Mouse (Mus musculus) forebrain, embryonic 10.5 days (tissue): ENCODE results near the gene Idi1. TPM values are rescaled to one million over a fixed set of nuclear protein-coding genes. Genes with fewer than 3 reads are reported as not detected.
A peak's percentile ranks its signal among the peaks of the same experiment; 100 is the strongest.
"Not testable (repeated sequence)": the region's sequence is repeated elsewhere in the genome, so short reads cannot be mapped to it uniquely, and the experiment has no call there.

Experiments
- DNase-seq: peaks from one replicate; pipeline ENCODE4 v3.0.0-alpha.2; 2017; ENCODE audit warnings: low spot score; ENCODE audit errors: extremely low spot score
- H3K27ac ChIP-seq: fragments of 300-500 bp; sonication (generic); 2 replicates; pipeline ENCODE4 v1.5.1; 2016; ENCODE audit warnings: mild to moderate bottlenecking
- H3K27me3 ChIP-seq: fragments of 300-500 bp; sonication (generic); 2 replicates; pipeline ENCODE4 v1.6.1; 2016; ENCODE audit warnings: mild to moderate bottlenecking; ENCODE audit not compliant: poor library complexity, severe bottlenecking
- H3K36me3 ChIP-seq: fragments of 300-500 bp; sonication (generic); replicated peaks from 2 replicates; pipeline ENCODE4 v1.6.1; 2016; ENCODE audit warnings: mild to moderate bottlenecking, moderate library complexity
- H3K4me1 ChIP-seq: fragments of 300-500 bp; sonication (generic); 2 replicates; pipeline ENCODE4 v1.6.1; 2016
- H3K4me3 ChIP-seq: fragments of 300-500 bp; sonication (generic); 2 replicates; pipeline ENCODE4 v1.5.1; 2016; ENCODE audit warnings: mild to moderate bottlenecking, moderate library complexity
- H3K9me3 ChIP-seq: fragments of 300-500 bp; sonication (generic); 2 replicates; pipeline ENCODE4 v1.6.1; 2016; ENCODE audit warnings: mild to moderate bottlenecking, moderate library complexity
- WGBS: fragments of 180-500 bp; shearing (Covaris S2); methylation state at CpG from one replicate; pipeline ENCODE4 v1.1.7; 2016; 5-methylcytosine and 5-hydroxymethylcytosine counted together
- polyA plus RNA-seq: library from polyadenylated mRNA; unstranded; fragments of >200 nt; fragmentation: Nextera tagmentation; extraction: Ambion mirVana; gene quantifications from 2 replicates; pipeline ENCODE4 v1.2.1, GENCODE M21; 2016

Idi1 gene
- polyA plus RNA-seq, 1 experiment from 2014 or later, result 182 TPM

DNA sequence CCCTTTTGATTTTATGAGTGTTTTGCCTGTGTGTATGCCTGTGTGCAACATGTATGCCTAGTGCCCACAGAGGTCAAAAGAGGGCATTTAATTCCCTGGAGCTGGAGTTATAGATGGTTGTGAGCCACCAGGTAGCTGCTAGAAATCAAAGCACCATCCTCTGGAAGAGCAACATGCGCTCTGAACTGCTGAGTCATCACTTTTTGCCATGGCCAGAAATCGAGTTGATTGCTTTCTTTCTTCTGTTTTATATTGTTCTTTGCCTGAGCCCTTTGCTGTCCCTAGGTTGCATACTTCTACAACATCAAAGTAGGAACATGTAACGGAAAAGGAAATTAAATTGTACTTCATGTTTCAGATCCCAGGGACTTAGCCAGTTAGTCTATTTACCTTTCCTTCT, 20.3 kb upstream of the Idi1 start:
- no peak for DNase-seq
- WGBS, result 86% methylated on average over 3 of the region's 3 CpGs

DNA sequence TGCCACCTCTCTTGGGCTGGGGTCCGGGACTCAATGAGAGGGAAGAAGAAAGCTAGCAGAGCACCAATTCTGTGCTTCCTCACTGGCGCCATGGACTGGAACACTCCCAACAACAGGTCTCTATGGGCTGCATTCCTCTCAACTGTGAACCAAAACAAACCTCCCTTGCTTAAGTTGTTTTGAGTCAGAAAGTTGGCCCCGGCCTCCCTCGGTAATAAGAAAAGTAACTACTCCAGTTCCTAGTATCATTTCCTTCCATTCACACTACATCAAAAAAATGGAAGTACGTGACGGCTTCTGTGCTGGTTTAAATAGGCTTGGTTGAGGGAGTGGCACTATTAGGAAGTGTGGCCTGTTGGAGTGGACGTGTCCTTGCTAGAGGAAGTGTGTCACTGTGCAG, 18.7 kb upstream of the Idi1 start:
- Histone ChIP-seq H3K27me3 (no peaks in the 10 kb centered on the region), H3K9me3 (no peaks in the 10 kb centered on the region), H3K4me1 (peaks cover 11% of the 10 kb centered on the region), H3K27ac (no peak overlapping the region), H3K36me3 (peaks cover 32% of the 10 kb centered on the region), H3K4me3 (no peak overlapping the region)
- no peak for DNase-seq
- 91% methylated on average over 7 of the region's 7 CpGs for WGBS

More for the DNA sequence above, 20.3 kb upstream of the Idi1 start:
- H3K9me3 ChIP-seq, result no peaks in the 10 kb centered on the region
- no peaks in the 10 kb centered on the region for H3K27me3 ChIP-seq
- H3K36me3 ChIP-seq, result peaks cover 45% of the 10 kb centered on the region
- no peak overlapping the region for H3K4me3 ChIP-seq
- no peak overlapping the region for H3K27ac ChIP-seq
- H3K4me1 ChIP-seq, result peaks cover 8% of the 10 kb centered on the region

DNA sequence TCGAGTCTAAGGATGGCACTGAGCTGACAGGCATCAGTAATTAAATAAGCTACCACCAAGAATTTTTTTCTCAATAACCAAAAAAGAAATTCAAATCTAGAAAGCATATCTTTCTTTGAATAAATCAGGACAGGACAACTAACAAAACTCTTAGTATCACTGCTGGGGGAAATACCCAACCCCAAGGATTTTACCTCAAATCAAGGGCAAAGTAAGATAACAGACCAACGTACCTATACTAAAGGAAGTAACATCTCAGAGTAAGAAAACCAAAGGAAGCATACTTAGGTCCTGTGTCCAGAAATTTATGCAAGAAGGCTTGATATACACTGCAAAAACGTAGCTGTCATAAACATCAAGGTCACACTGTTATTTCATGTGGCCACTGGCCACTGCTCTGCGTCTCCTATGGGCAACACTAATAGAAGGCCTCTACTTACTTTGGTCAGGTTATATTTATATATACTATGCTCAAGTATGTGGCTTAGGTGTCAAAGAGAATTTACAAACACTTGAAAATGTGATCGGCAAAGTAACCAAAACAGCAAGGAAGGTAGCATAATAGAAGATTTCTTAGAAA, 15.6 kb upstream of the Idi1 start:
- H3K9me3 ChIP-seq, result no peaks in the 10 kb centered on the region
- no peaks in the 10 kb centered on the region for H3K27me3 ChIP-seq
- peak overlapping the region; percentile 92 for H3K4me3 ChIP-seq
- peaks cover 17% of the 10 kb centered on the region for H3K4me1 ChIP-seq
- H3K36me3 ChIP-seq, result peaks cover 19% of the 10 kb centered on the region
- H3K27ac ChIP-seq, result peak overlapping the region; percentile 95
- DNase-seq, result no peak
- WGBS, result 80% methylated on average over 5 of the region's 5 CpGs

DNA sequence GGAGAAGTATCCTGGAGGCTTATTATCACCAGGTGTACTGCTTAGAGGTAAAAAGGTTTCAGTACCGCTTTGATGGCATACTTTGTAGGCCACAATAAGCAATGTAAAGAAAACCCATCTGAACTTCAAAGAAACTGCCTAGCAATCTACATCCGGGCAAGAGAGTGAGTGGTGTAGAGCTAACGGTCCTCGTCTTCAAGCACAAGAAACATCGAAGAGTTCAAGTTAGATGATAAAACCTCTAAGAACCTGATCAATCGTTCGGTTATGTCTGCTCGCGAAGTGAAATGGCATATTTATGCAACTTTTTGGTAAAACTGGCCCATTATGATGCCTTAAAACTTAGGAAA, 15.2 kb upstream of the Idi1 start:
- DNase-seq, result no peak
- H3K27me3 ChIP-seq, result no peaks in the 10 kb centered on the region
- H3K27ac ChIP-seq, result peak overlapping the region; percentile 95
- H3K9me3 ChIP-seq, result no peaks in the 10 kb centered on the region
- 6% methylated on average over 9 of the region's 9 CpGs for WGBS
- peaks cover 17% of the 10 kb centered on the region for H3K4me1 ChIP-seq
- peak overlapping the region; percentile 92 for H3K4me3 ChIP-seq
- peaks cover 16% of the 10 kb centered on the region for H3K36me3 ChIP-seq

DNA sequence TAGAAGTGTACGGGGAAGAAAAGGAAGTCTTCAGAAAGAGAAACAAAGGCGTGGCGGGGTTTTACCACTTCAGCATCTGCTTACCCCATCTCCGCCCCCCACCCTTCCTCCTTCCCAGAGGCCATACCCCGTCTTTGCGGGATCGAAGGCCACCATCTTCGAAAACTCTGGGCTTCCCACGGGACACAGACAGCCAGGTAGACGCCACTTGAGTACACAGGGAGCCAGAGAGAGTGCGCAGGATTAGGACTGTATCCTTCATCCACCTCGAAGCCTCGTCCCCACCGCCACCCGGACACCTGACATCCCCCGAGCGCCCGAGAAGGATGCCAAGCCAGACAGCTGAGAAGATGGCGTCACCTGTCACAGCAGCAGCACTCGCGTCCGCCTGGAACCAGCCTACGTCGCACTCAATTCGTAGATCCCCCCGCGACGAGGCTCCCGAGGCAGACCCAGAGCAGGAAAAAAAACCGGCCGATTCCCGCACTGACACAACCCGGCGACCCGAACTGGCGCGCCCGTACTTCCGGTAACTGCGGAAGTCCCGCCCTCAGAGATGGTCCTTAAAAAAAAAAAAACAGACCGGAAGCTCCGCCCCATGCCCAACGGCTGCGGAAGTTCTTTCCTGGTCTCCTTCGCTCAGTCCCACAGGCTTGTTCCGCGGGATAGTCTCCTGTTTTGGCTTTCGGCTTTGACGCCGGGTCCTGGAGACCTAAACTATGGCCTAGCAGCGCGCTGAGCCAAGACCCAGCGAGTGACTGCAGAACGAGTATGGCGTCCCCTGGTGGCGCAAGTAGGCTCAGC, 14.6 kb upstream of the Idi1 start:
- peak overlapping the region; percentile 92 for H3K4me3 ChIP-seq
- H3K36me3 ChIP-seq, result peaks cover 14% of the 10 kb centered on the region
- no peaks in the 10 kb centered on the region for H3K27me3 ChIP-seq
- peak; percentile 86 for DNase-seq
- H3K9me3 ChIP-seq, result no peaks in the 10 kb centered on the region
- peak overlapping the region; percentile 95 for H3K27ac ChIP-seq
- under 1% methylated on average over 57 of the region's 57 CpGs for WGBS
- H3K4me1 ChIP-seq, result peaks cover 17% of the 10 kb centered on the region

DNA sequence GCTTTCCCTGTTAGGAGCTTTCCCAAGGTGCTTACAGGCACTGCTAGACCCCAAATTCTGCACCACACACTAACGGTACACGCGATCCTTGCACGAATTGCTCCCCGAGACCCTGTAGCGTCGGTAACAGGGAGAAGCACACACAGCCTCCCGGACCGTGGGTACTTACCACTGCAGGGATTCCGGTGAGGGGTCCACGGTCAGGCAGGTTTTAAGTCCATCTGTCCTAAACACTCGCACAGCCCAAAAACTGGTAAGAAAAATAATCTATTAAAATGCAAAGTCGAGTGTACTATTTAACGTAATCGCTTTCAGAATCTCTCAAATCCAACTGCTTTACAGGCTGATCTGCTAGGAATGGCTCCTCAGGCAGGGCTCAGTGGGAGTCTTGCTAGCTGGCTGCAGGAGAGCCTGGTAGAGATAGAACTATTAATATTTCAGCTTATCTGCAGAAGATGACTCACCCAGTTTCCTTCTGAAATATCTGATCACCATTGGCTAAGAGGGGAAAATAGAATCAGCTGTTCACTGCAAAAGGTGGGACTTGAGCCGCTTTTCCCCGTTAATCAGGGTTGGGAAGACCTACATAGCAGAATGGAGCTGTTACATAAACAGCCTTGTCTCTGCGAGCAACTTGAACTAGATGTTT, 13.9 kb upstream of the Idi1 start, which contains the start of gene Wdr37:
Wdr37 (minus strand) TSS at position 596 of the 649 bp plus-strand sequence.
- Histone ChIP-seq H3K9me3 (no peaks in the 10 kb centered on the region), H3K4me1 (peaks cover 17% of the 10 kb centered on the region), H3K27me3 (no peaks in the 10 kb centered on the region), H3K27ac (peak within 1 kb of the TSS; percentile 95), H3K4me3 (peak within 1 kb of the TSS; percentile 92), H3K36me3 (peaks cover 8% of the 10 kb centered on the region)
- 2% methylated on average over 18 of the region's 18 CpGs for WGBS
- no peak for DNase-seq

DNA sequence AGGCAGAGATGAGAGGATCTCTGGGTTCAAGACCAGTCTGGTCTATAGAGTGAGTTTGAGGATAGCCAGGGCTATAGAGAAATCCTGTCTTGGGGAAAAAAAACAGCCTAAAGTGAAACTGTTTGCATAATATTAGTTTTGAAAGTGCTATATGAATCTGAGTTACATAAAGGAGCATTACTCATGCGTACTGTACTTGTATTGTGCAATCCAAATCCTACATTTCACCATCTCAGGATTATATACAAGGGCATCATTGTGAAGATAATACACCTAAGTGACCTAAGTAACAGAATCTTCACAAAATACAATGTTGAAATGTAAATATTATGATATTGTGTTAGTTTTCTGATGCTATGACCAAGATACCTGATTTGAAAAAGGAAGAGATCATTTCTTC, 11.5 kb upstream of the Idi1 start:
- Histone ChIP-seq H3K9me3 (no peaks in the 10 kb centered on the region), H3K36me3 (no peaks in the 10 kb centered on the region), H3K27ac (no peak overlapping the region), H3K4me3 (no peak overlapping the region), H3K4me1 (peaks cover 17% of the 10 kb centered on the region), H3K27me3 (no peaks in the 10 kb centered on the region)
- no peak for DNase-seq
- 98% methylated on average over 1 of the region's 1 CpGs for WGBS

DNA sequence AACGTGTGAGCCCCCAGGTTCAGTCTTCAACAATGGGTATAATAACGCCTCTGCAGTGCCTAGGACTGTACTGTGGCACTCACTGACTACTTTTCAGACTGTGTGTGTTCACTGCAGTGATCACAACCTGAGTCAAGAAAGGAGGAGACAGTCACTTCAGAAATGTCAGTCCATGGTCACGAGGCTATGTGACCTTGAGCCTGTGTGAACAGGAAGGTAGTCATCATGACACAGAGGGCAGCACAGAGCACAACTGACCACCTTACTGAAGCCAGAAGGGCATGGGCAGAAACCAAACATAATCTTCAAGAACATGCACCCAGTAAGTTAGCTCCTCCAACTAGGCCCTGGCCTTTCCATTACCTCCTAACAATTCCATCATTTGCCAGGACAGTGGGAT, 3.7 kb upstream of the Idi1 start:
- 79% methylated on average over 3 of the region's 3 CpGs for whole genome bisulfite sequencing
- peaks cover 10% of the 10 kb centered on the region for H3K4me1 ChIP-seq

DNA sequence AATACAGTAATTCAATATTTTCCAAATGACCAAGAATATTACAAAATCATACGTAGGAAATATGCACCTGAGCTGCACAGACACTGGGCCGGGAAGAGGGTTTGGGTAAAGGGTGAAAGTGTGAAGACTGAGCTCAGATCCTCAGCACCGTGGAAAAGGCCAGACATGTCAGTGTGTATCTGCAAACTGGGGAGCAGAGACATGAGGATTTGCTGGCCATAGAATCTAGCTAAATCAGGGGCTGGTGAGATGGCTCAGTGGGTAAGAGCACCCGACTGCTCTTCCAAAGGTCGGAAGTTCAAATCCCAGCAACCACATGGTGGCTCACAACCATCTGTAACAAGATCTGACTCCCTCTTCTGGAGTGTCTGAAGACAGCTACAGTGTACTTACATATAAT, 1.4 kb upstream of the Idi1 start:
- peaks cover 26% of the 10 kb centered on the region for H3K4me1 ChIP-seq
- peaks cover 15% of the 10 kb centered on the region for H3K36me3 ChIP-seq
- H3K27me3 ChIP-seq, DNase-seq, H3K4me3 ChIP-seq, H3K27ac ChIP-seq, H3K9me3 ChIP-seq: not testable (repeated sequence)
- WGBS, result 82% methylated on average over 5 of the region's 5 CpGs

More for the DNA sequence above, 3.7 kb upstream of the Idi1 start:
- H3K4me3 ChIP-seq, result no peak overlapping the region
- no peak for DNase-seq
- no peaks in the 10 kb centered on the region for H3K27me3 ChIP-seq
- no peaks in the 10 kb centered on the region for H3K36me3 ChIP-seq
- H3K27ac ChIP-seq, result no peak overlapping the region
- H3K9me3 ChIP-seq, result no peaks in the 10 kb centered on the region

DNA sequence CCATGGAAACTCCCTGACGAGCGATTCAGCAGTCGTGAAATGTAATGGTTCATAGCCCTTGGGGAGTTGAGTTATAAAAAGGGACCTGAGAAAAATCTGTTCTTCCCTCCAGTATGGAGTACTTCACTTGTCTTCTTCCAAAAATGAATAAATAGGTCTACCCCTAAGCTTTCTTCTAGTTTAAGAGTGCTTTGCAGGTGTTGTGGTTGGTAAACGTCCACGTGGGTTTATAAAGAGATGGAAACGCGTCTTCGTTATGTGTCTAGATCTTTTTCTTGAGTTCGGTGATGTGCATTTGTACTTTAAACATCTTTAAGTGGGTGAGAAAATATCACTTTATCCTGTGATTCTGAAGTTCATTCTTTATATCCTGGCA, 872 bp downstream of the Idi1 start:
- DNase-seq, result no peak
- WGBS, result 6% methylated on average over 9 of the region's 9 CpGs
- Histone ChIP-seq H3K4me3 (peak overlapping the region; percentile 62), H3K27me3 (no peaks in the 10 kb centered on the region), H3K27ac (peak overlapping the region; percentile 96), H3K36me3 (peaks cover 28% of the 10 kb centered on the region), H3K4me1 (peaks cover 26% of the 10 kb centered on the region), H3K9me3 (no peaks in the 10 kb centered on the region)

DNA sequence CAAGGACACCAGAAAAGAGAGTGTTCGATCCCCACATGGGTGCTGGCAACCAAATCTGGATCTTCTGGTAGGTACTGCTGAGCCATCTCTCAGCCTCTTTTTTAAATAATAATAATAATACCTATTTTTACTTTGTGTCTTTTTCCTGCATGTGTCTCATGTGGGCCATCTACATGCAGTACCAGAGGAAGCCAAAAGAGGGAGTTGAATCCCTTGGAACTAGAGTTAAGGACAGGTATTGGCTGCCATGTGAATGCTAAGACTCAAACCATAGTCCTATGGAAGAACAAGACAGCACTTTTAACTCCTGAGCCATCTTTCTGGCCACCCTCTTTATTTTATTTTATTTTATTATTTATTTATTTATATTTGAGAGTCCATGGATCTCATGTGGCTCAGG, 3.3 kb downstream of the Idi1 start:
- no peak overlapping the region for H3K27ac ChIP-seq
- peaks cover 26% of the 10 kb centered on the region for H3K4me1 ChIP-seq
- H3K36me3 ChIP-seq, result peaks cover 43% of the 10 kb centered on the region
- no peak overlapping the region for H3K4me3 ChIP-seq
- H3K9me3 ChIP-seq, result no peaks in the 10 kb centered on the region
- H3K27me3 ChIP-seq, result no peaks in the 10 kb centered on the region
- no peak for DNase-seq
- WGBS, result 95% methylated on average over 1 of the region's 1 CpGs

DNA sequence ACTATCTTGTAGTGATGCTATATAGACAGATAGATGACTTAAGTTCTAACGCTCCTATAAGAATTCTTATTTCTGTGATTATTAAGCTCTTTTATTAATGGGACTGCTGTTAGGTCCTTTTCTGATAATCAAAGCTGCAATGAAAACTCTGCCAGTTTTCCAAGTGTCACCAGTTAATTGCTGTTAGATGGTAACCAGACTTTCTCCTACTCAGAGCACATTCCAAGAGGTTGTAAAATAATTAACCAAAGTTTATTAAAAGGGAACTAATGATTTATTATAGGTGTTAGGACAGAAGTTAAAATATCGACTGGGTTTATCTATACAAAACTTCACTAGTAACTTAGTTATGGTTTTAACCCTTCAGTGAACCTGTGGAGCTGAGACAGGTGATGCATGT, 20.7 kb downstream of the Idi1 start:
- WGBS, result 91% methylated on average over 2 of the region's 2 CpGs

DNA sequence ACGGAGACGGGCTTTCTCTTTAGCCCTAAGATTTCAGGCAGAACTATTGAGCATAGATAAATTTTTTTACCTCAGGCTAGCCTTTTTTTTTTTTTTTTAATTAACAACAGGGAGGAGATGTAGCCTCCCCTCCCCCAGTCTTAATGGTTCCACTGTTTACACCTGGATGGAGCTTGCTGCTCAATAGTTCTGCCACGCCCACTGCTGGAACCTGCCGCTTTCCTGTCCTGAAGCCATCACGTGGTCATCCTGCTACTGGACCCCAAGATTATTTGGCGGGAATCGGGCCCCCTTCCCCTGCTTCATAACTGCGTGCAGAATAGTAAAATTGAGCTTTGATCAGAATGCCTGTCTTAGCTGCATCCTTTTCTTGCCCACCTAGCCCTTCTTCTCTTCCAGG, 28.6 kb downstream of the Idi1 start:
- H3K4me1 ChIP-seq, H3K27ac ChIP-seq, H3K4me3 ChIP-seq, H3K9me3 ChIP-seq, H3K27me3 ChIP-seq, DNase-seq, H3K36me3 ChIP-seq: not testable (repeated sequence)
- WGBS, result 91% methylated on average over 8 of the region's 8 CpGs

More for the DNA sequence above, 20.7 kb downstream of the Idi1 start:
- not testable (repeated sequence) for DNase-seq, H3K27me3 ChIP-seq, H3K4me3 ChIP-seq, H3K27ac ChIP-seq, H3K36me3 ChIP-seq, H3K4me1 ChIP-seq
- H3K9me3 ChIP-seq, result peaks cover 37% of the 10 kb centered on the region
